8 mouse cellular contexts compared by ENCODE assay signal in genomic region chr8:106561097-106561865, GRCm38 (mm10). TPM values are rescaled to one million over a fixed set of nuclear protein-coding genes. Genes with fewer than 3 reads are reported as not detected.
DNase-seq lines count a peak whose midpoint lies in the region; ATAC-seq and TF ChIP-seq lines count a peak whose summit lies in the region.

No protein-coding gene starts in this region.

- no peaks in the 10 kb centered on the region for H3K79me2 ChIP-seq in myocyte (ENCODE audit: control insufficient read depth, insufficient read depth)

- H3K9ac ChIP-seq in hindbrain, embryonic 14.5 days, result no peak overlapping the region
- H3K9ac ChIP-seq in hindbrain, embryonic 16.5 days (ENCODE audit: low read depth, low read length), result no peak overlapping the region
- no peak overlapping the region for H3K9ac ChIP-seq in intestine, postnatal 0 days (ENCODE audit: low read depth, low read length)
- no peak overlapping the region for H3K9ac ChIP-seq in limb, embryonic 14.5 days (ENCODE audit: low read depth, low read length, severe bottlenecking)
- no peak overlapping the region for H3K9ac ChIP-seq in stomach, postnatal 0 days (ENCODE audit: low read length)

- no peaks in the 10 kb centered on the region for H3K36me3 ChIP-seq in hindbrain, embryonic 14.5 days (replicated peaks; ENCODE audit: control insufficient read depth, insufficient read depth)
- H3K36me3 ChIP-seq in hindbrain, embryonic 16.5 days (ENCODE audit: control insufficient read depth, insufficient read depth, low read length), result no peaks in the 10 kb centered on the region
- no peaks in the 10 kb centered on the region for H3K36me3 ChIP-seq in intestine, postnatal 0 days (ENCODE audit: control insufficient read depth, insufficient read depth)
- peaks cover 17% of the 10 kb centered on the region for H3K36me3 ChIP-seq in limb, embryonic 14.5 days (ENCODE audit: control insufficient read depth, insufficient read depth, low read length)
- H3K36me3 ChIP-seq in myocyte (ENCODE audit: control insufficient read depth, insufficient read depth), result no peaks in the 10 kb centered on the region
- H3K36me3 ChIP-seq in stomach, postnatal 0 days (ENCODE audit: control insufficient read depth, insufficient read depth, low read length), result no peaks in the 10 kb centered on the region

- H3K27ac ChIP-seq in hindbrain, embryonic 14.5 days, result no peak overlapping the region
- H3K27ac ChIP-seq in hindbrain, embryonic 16.5 days (ENCODE audit: low read depth, low read length), result no peak overlapping the region
- no peak overlapping the region for H3K27ac ChIP-seq in intestine, postnatal 0 days (ENCODE audit: low read depth, low read length)
- H3K27ac ChIP-seq in limb, embryonic 14.5 days (replicated peaks; ENCODE audit: low read depth, low read length), result no peak overlapping the region
- peak overlapping the region; percentile 69 for H3K27ac ChIP-seq in stomach, postnatal 0 days (replicated peaks)

- no peak for ATAC-seq in hindbrain, embryonic 14.5 days (ENCODE audit: low FRiP score)
- no peak for ATAC-seq in hindbrain, embryonic 16.5 days
- ATAC-seq in intestine, postnatal 0 days, result peak; percentile 91
- peak; percentile 44; the same call in 1 of the 2 replicates for ATAC-seq in limb, embryonic 14.5 days (ENCODE audit: low FRiP score, low read depth)
- ATAC-seq in stomach, postnatal 0 days (ENCODE audit: low FRiP score, low TSS enrichment), result peak; percentile 95

- no peak overlapping the region for H3K4me3 ChIP-seq in hindbrain, embryonic 14.5 days (replicated peaks; ENCODE audit: low read length)
- H3K4me3 ChIP-seq in hindbrain, embryonic 16.5 days (ENCODE audit: low read length), result no peak overlapping the region
- H3K4me3 ChIP-seq in intestine, postnatal 0 days (ENCODE audit: low read depth, low read length), result no peak overlapping the region
- H3K4me3 ChIP-seq in limb, embryonic 14.5 days (replicated peaks; ENCODE audit: low read length), result 0 out of 2 replicates have a peak overlapping the region, but pooled peaks have one; percentile 1
- no peak overlapping the region for H3K4me3 ChIP-seq in myocyte
- H3K4me3 ChIP-seq in stomach, postnatal 0 days (ENCODE audit: low read depth, low read length), result no peak overlapping the region

- no peaks in the 10 kb centered on the region for H3K4me1 ChIP-seq in hindbrain, embryonic 14.5 days (replicated peaks; ENCODE audit: control insufficient read depth, insufficient read depth, low read length)
- peaks cover 3% of the 10 kb centered on the region; the same call in 1 of the 2 replicates for H3K4me1 ChIP-seq in hindbrain, embryonic 16.5 days (ENCODE audit: control insufficient read depth, insufficient read depth, low read depth, low read length)
- H3K4me1 ChIP-seq in intestine, postnatal 0 days (replicated peaks; ENCODE audit: control insufficient read depth, insufficient read depth, low read length), result no peaks in the 10 kb centered on the region
- H3K4me1 ChIP-seq in limb, embryonic 14.5 days (ENCODE audit: control insufficient read depth, insufficient read depth, low read length), result no peaks in the 10 kb centered on the region; the same call in 1 of the 2 replicates
- no peaks in the 10 kb centered on the region for H3K4me1 ChIP-seq in stomach, postnatal 0 days (replicated peaks; ENCODE audit: control insufficient read depth, insufficient read depth)

- TF ChIP-seq POLR2A in limb, embryonic 14.5 days (IDR thresholded peaks at IDR 0.05; ENCODE audit: borderline replicate concordance, extremely low read depth, insufficient read depth, insufficient read length), result no peak
- peak; percentile 33 for TF ChIP-seq POLR2A in myocyte (IDR thresholded peaks at IDR 0.05; ENCODE audit: insufficient read length, low read depth)

- no peak for TF ChIP-seq EP300 in stomach, postnatal 0 days (optimal IDR thresholded peaks at IDR 0.05)

- peak; percentile 99 for TF ChIP-seq CTCF in intestine, postnatal 0 days (IDR thresholded peaks at IDR 0.05; ENCODE audit: low read depth)
- peak; percentile 99 for TF ChIP-seq CTCF in stomach, postnatal 0 days (IDR thresholded peaks at IDR 0.05; ENCODE audit: low read depth)

- H3ac ChIP-seq in myocyte (ENCODE audit: control insufficient read depth, insufficient read length), result no peak overlapping the region

- WGBS in hindbrain, embryonic 14.5 days, result 33% methylated on average over 21 of the region's 21 CpGs
- WGBS in hindbrain, embryonic 16.5 days, result 29% methylated on average over 20 of the region's 21 CpGs
- WGBS in intestine, postnatal 0 days, result 19% methylated on average over 21 of the region's 21 CpGs
- WGBS in limb, embryonic 14.5 days, result 22% methylated on average over 21 of the region's 21 CpGs
- 21% methylated on average over 21 of the region's 21 CpGs for WGBS in stomach, postnatal 0 days

- DNase-seq in hindbrain, embryonic 14.5 days (ENCODE audit: low spot score), result peak; percentile 40
- DNase-seq in c-Kit-negative CD71-positive TER-119-positive erythroid progenitor cells, embryonic 14.5 days (ENCODE audit: low read depth, low spot score), result peak; percentile 3
- peak; percentile 73 for DNase-seq in gastrocnemius, postnatal 10 days
- peak; percentile 40 for DNase-seq in limb, embryonic 14.5 days (ENCODE audit: low spot score)
- DNase-seq in stomach, postnatal 0 days (ENCODE audit: low spot score), result peak; percentile 92

- H3K9me3 ChIP-seq in hindbrain, embryonic 14.5 days (ENCODE audit: control insufficient read depth, low read length), result peaks cover 7% of the 10 kb centered on the region; the same call in 1 of the 2 replicates
- peaks cover 4% of the 10 kb centered on the region; the same call in 1 of the 2 replicates for H3K9me3 ChIP-seq in hindbrain, embryonic 16.5 days (ENCODE audit: control insufficient read depth, low read length)
- H3K9me3 ChIP-seq in intestine, postnatal 0 days (ENCODE audit: control insufficient read depth), result no peaks in the 10 kb centered on the region
- 0 out of 2 replicates have a peak, but pooled peaks cover 4% of the 10 kb centered on the region for H3K9me3 ChIP-seq in limb, embryonic 14.5 days (ENCODE audit: control insufficient read depth, low read length)
- H3K9me3 ChIP-seq in stomach, postnatal 0 days (ENCODE audit: control insufficient read depth, low read length), result no peaks in the 10 kb centered on the region

- no peak overlapping the region for H3K4me2 ChIP-seq in hindbrain, embryonic 14.5 days (replicated peaks)
- H3K4me2 ChIP-seq in hindbrain, embryonic 16.5 days (ENCODE audit: low read length), result no peak overlapping the region
- peak overlapping the region; percentile 24; the same call in 1 of the 2 replicates for H3K4me2 ChIP-seq in intestine, postnatal 0 days (replicated peaks; ENCODE audit: low read depth)
- 0 out of 2 replicates have a peak overlapping the region, but pooled peaks have one; percentile 7 for H3K4me2 ChIP-seq in limb, embryonic 14.5 days (replicated peaks; ENCODE audit: low read depth, low read length, severe bottlenecking)
- H3K4me2 ChIP-seq in myocyte (ENCODE audit: low read depth), result peak overlapping the region; percentile 73
- no peak overlapping the region for H3K4me2 ChIP-seq in stomach, postnatal 0 days (replicated peaks; ENCODE audit: low read depth)

- H3K27me3 ChIP-seq in hindbrain, embryonic 14.5 days (ENCODE audit: control insufficient read depth, insufficient read depth, low read length), result no peaks in the 10 kb centered on the region
- H3K27me3 ChIP-seq in hindbrain, embryonic 16.5 days (replicated peaks; ENCODE audit: control insufficient read depth, insufficient read depth, low read length), result no peaks in the 10 kb centered on the region; the same call in 1 of the 2 replicates
- H3K27me3 ChIP-seq in intestine, postnatal 0 days (replicated peaks; ENCODE audit: control insufficient read depth, insufficient read depth, low read length), result no peaks in the 10 kb centered on the region
- no peaks in the 10 kb centered on the region for H3K27me3 ChIP-seq in limb, embryonic 14.5 days (ENCODE audit: control insufficient read depth, insufficient read depth, low read length)
- H3K27me3 ChIP-seq in myocyte (ENCODE audit: control insufficient read depth, insufficient read depth, insufficient read length), result no peaks in the 10 kb centered on the region
- H3K27me3 ChIP-seq in stomach, postnatal 0 days (ENCODE audit: control insufficient read depth, insufficient read depth, low read length), result no peaks in the 10 kb centered on the region

RNA-seq across cellular contexts. Expression of gene Gm10073, which starts 12.0 kb away (rescaled TPM):
- 5.8 and 7.5 TPM in 2 replicates for polyA plus RNA-seq in hindbrain, embryonic 14.5 days (2014; fragmentation: Nextera tagmentation; extraction: Ambion mirVana)
- 7.4 and 12.5 TPM in 2 replicates for polyA plus RNA-seq in hindbrain, embryonic 16.5 days (2015; fragmentation: Nextera tagmentation; extraction: Ambion mirVana)
- total RNA-seq in gastrocnemius, postnatal 10 days (2021), result 100 to 1,000 TPM; 111 to 136 TPM
- polyA plus RNA-seq in intestine, postnatal 0 days (2015; fragmentation: Nextera tagmentation; extraction: Ambion mirVana), result 8.8 and 9.2 TPM in 2 replicates
- 27.8 and 43.1 TPM in 2 replicates for polyA plus RNA-seq in limb, embryonic 14.5 days (2012; rRNA removed)
- polyA plus RNA-seq in limb, embryonic 14.5 days (2014; fragmentation: Nextera tagmentation; extraction: Ambion mirVana), result 11.1 and 15.2 TPM in 2 replicates
- polyA plus RNA-seq in myocyte (2012; fragmentation: generic; extraction: Trizol), result 99.0 TPM
- polyA plus RNA-seq in stomach, postnatal 0 days (2015; fragmentation: Nextera tagmentation; extraction: Ambion mirVana), result 13.8 and 14.2 TPM in 2 replicates

RNA-seq across cellular contexts. Expression of gene Cdh1, which starts 41.9 kb away (rescaled TPM):
- polyA plus RNA-seq in hindbrain, embryonic 14.5 days (2014; fragmentation: Nextera tagmentation; extraction: Ambion mirVana), result 1.5 and 2.6 TPM in 2 replicates
- polyA plus RNA-seq in hindbrain, embryonic 16.5 days (2015; fragmentation: Nextera tagmentation; extraction: Ambion mirVana), result 4.6 and 6.5 TPM in 2 replicates
- total RNA-seq in gastrocnemius, postnatal 10 days (2021), result 1 to 10 TPM in 1 of 2 experiments, under 1 TPM in 1; 0.95 to 1.4 TPM
- polyA plus RNA-seq in intestine, postnatal 0 days (2015; fragmentation: Nextera tagmentation; extraction: Ambion mirVana), result 82.1 and 88.1 TPM in 2 replicates
- polyA plus RNA-seq in limb, embryonic 14.5 days (2012; rRNA removed), result 21.7 and 25.2 TPM in 2 replicates
- 56.1 and 58.6 TPM in 2 replicates for polyA plus RNA-seq in limb, embryonic 14.5 days (2014; fragmentation: Nextera tagmentation; extraction: Ambion mirVana)
- polyA plus RNA-seq in myocyte (2012; fragmentation: generic; extraction: Trizol), result 0.11 TPM
- polyA plus RNA-seq in stomach, postnatal 0 days (2015; fragmentation: Nextera tagmentation; extraction: Ambion mirVana), result 118 and 131 TPM in 2 replicates

RNA-seq across cellular contexts. Expression of gene Cdh3, which starts 50.6 kb away (rescaled TPM):
- polyA plus RNA-seq in hindbrain, embryonic 14.5 days (2014; fragmentation: Nextera tagmentation; extraction: Ambion mirVana), result 3.8 and 4.1 TPM in 2 replicates
- 4.7 and 5.3 TPM in 2 replicates for polyA plus RNA-seq in hindbrain, embryonic 16.5 days (2015; fragmentation: Nextera tagmentation; extraction: Ambion mirVana)
- under 1 TPM; 0.50 to 0.70 TPM for total RNA-seq in gastrocnemius, postnatal 10 days (2021)
- polyA plus RNA-seq in intestine, postnatal 0 days (2015; fragmentation: Nextera tagmentation; extraction: Ambion mirVana), result 2.9 and 3.6 TPM in 2 replicates
- 49.5 and 60.4 TPM in 2 replicates for polyA plus RNA-seq in limb, embryonic 14.5 days (2012; rRNA removed)
- 23.0 and 25.0 TPM in 2 replicates for polyA plus RNA-seq in limb, embryonic 14.5 days (2014; fragmentation: Nextera tagmentation; extraction: Ambion mirVana)
- 0.17 TPM for polyA plus RNA-seq in myocyte (2012; fragmentation: generic; extraction: Trizol)
- 8.0 and 8.1 TPM in 2 replicates for polyA plus RNA-seq in stomach, postnatal 0 days (2015; fragmentation: Nextera tagmentation; extraction: Ambion mirVana)

Comparison
In these comparisons a context has a peak if more than half of its experiments do, and no peak if none do; other contexts are left out.
1. ATAC-seq: peak in intestine, postnatal 0 days (single experiment), limb, embryonic 14.5 days (single experiment) and stomach, postnatal 0 days (single experiment); none in hindbrain, embryonic 14.5 days (single experiment) and hindbrain, embryonic 16.5 days (single experiment).
2. DNase-seq: peak in every context shown above with its lines; median percentile 92 in stomach, postnatal 0 days; 73 in gastrocnemius, postnatal 10 days; 40 in hindbrain, embryonic 14.5 days; 40 in limb, embryonic 14.5 days; 3 in c-Kit-negative CD71-positive TER-119-positive erythroid progenitor cells, embryonic 14.5 days.
3. H3K4me2 ChIP-seq: peak in intestine, postnatal 0 days (single experiment), limb, embryonic 14.5 days (single experiment) and myocyte (single experiment); none in hindbrain, embryonic 14.5 days (single experiment), hindbrain, embryonic 16.5 days (single experiment) and stomach, postnatal 0 days (single experiment).